Mouse (Mus musculus): ENCODE measurements around the gene Gm10197.

Gene Gm10197

GRCm38 (mm10) chr19:53354271-53355000 lies 17.1 kb downstream of the Gm10197 start:
- DNase-seq = peak; percentile 56

- DNase-seq = no peak
Measured at GRCm38 (mm10) chr19:53353864-53354263, 17.7 kb downstream of the Gm10197 start.

GRCm38 (mm10) chr19:53345766-53346165 lies 25.8 kb downstream of the Gm10197 start:
- no peak for DNase-seq

- DNase-seq = no peak
Measured at GRCm38 (mm10) chr19:53344062-53344461, 27.5 kb downstream of the Gm10197 start.

GRCm38 (mm10) chr19:53343174-53343881 lies 28.2 kb downstream of the Gm10197 start:
- DNase-seq = no peak

GRCm38 (mm10) chr19:53340423-53340822 lies 31.1 kb downstream of the Gm10197 start:
- DNase-seq = no peak

GRCm38 (mm10) chr19:53335241-53335640 lies 36.3 kb downstream of the Gm10197 start:
- DNase-seq = no peak

GRCm38 (mm10) chr19:53333730-53334129 lies 37.8 kb downstream of the Gm10197 start:
- no peak for DNase-seq

- DNase-seq = no peak
Measured at GRCm38 (mm10) chr19:53331882-53332500, 39.6 kb downstream of the Gm10197 start.

- peak; percentile 88 for DNase-seq
Measured at GRCm38 (mm10) chr19:53329992-53330381, 41.6 kb downstream of the Gm10197 start.

- DNase-seq = peak; percentile 94
Measured at GRCm38 (mm10) chr19:53329221-53329991, 42.2 kb downstream of the Gm10197 start.

GRCm38 (mm10) chr19:53328116-53328515 lies 43.5 kb downstream of the Gm10197 start:
- DNase-seq = peak; percentile 70

- DNase-seq = peak; percentile 92
Measured at GRCm38 (mm10) chr19:53325578-53326295, 45.8 kb downstream of the Gm10197 start.

- DNase-seq = peak; percentile 62
Measured at GRCm38 (mm10) chr19:53324866-53325265, 46.7 kb downstream of the Gm10197 start.

- DNase-seq = peak; percentile 55
Measured at GRCm38 (mm10) chr19:53322438-53323048, 49.0 kb downstream of the Gm10197 start.

Data from cerebellum, adult 9-11 months (tissue).